Mouse (Mus musculus): ENCODE measurements around the gene Zan. TPM values are rescaled to one million over a fixed set of nuclear protein-coding genes. Genes with fewer than 3 reads are reported as not detected.

Gene Zan
- polyA plus RNA-seq, 1 experiment from 2014 or later, result 0.96 TPM

DNA sequence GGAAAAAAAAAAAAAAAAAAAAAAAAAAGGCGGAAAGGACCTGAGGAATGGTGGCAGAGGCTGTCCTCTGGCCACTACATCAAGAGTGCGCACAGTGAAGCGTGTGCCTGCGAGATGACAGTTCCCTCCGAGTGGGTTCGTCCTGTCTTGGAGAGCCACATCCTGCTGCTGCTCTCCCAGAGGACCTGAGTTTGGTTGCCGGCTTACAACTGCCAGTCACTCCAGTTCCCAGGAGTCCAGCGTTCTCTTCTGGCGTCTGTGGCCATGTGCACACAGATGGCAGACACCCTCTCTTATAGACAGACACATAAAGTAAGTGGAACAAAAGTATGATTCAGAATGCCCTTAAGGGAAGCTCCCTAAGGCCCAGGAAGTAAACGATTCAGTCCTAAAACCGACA lies 99.7 kb downstream of the Zan start:
- DNase-seq (ENCODE audit: low spot score) (no peak), ATAC-seq (ENCODE audit: low FRiP score, low TSS enrichment) (peak; percentile 19; the same call in 1 of the 2 replicates)
- Histone ChIP-seq H3K36me3 (ENCODE audit: control insufficient read depth, insufficient read depth, low read length) (peaks cover 9% of the 10 kb centered on the region), H3K9ac (ENCODE audit: low read length) (0 out of 2 replicates have a peak overlapping the region, but pooled peaks have one; percentile 27), H3K4me3 (ENCODE audit: low read depth, low read length) (0 out of 2 replicates have a peak overlapping the region, but pooled peaks have one; percentile 2), H3K4me1 (replicated peaks; ENCODE audit: control insufficient read depth, insufficient read depth) (no peaks in the 10 kb centered on the region), H3K9me3 (ENCODE audit: control insufficient read depth, low read length) (no peaks in the 10 kb centered on the region), H3K4me2 (replicated peaks; ENCODE audit: low read depth) (no peak overlapping the region; the same call in 1 of the 2 replicates), H3K27ac (replicated peaks) (no peak overlapping the region), H3K27me3 (ENCODE audit: control insufficient read depth, insufficient read depth, low read length) (no peaks in the 10 kb centered on the region)
- no peak for TF ChIP-seq CTCF (IDR thresholded peaks at IDR 0.05; ENCODE audit: low read depth)
- no peak for TF ChIP-seq EP300 (optimal IDR thresholded peaks at IDR 0.05)
- 32% methylated on average over 11 of the region's 11 CpGs for WGBS

DNA sequence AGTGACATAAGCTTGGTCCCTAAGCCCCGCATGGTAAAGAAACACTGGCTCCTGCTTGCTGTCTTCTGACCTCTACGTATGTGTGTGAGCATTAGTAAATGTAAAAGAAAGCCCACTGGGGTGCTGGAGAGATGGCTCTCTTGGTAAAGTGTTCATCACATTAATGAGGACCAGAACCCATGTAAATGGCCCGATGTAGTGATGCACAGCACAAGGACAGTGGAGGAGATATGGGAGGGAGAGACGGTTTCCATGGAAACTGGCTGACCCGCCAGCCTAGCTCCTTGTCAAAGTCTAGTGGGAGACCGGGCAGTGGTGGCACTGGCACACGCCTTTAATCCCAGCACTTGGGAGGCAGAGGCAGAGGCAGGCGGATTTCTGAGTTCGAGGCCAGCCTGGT lies 100.1 kb downstream of the Zan start:
- Histone ChIP-seq H3K9ac (ENCODE audit: low read length) (no peak overlapping the region), H3K36me3 (ENCODE audit: control insufficient read depth, insufficient read depth, low read length) (peaks cover 14% of the 10 kb centered on the region), H3K27ac (replicated peaks) (no peak overlapping the region), H3K4me2 (replicated peaks; ENCODE audit: low read depth) (no peak overlapping the region), H3K4me3 (ENCODE audit: low read depth, low read length) (no peak overlapping the region), H3K9me3 (ENCODE audit: control insufficient read depth, low read length) (no peaks in the 10 kb centered on the region), H3K27me3 (ENCODE audit: control insufficient read depth, insufficient read depth, low read length) (no peaks in the 10 kb centered on the region), H3K4me1 (replicated peaks; ENCODE audit: control insufficient read depth, insufficient read depth) (no peaks in the 10 kb centered on the region)
- no peak for TF ChIP-seq CTCF (IDR thresholded peaks at IDR 0.05; ENCODE audit: low read depth)
- TF ChIP-seq EP300 (optimal IDR thresholded peaks at IDR 0.05), result no peak
- ATAC-seq (ENCODE audit: low FRiP score, low TSS enrichment), result no peak
- no peak for DNase-seq (ENCODE audit: low spot score)
- WGBS, result 56% methylated on average over 9 of the region's 9 CpGs

DNA sequence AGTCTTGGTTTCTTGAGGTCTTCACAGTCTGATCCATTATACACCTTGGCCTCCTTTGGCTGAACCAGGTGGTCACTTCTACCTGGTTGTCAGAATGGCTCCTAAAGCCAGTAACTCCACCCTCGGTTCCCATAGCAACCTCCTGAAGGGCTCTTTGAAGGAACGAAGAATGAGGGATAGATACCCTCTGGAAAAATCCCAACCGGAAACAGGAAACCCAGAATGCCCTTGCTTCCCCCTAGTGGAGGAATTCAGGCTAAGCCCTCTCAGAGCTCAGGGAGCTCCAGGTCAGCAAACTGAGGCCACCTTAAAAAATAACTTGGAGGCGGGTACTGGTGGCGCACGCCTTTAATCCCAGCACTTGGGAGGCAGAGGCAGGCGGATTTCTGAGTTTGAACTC lies 100.7 kb downstream of the Zan start:
- TF ChIP-seq CTCF (IDR thresholded peaks at IDR 0.05; ENCODE audit: low read depth) (peak; percentile 68), EP300 (optimal IDR thresholded peaks at IDR 0.05) (no peak)
- ATAC-seq (ENCODE audit: low FRiP score, low TSS enrichment), result no peak
- Histone ChIP-seq H3K4me3 (ENCODE audit: low read depth, low read length) (no peak overlapping the region), H3K9ac (ENCODE audit: low read length) (no peak overlapping the region), H3K36me3 (ENCODE audit: control insufficient read depth, insufficient read depth, low read length) (peaks cover 16% of the 10 kb centered on the region), H3K9me3 (ENCODE audit: control insufficient read depth, low read length) (no peaks in the 10 kb centered on the region), H3K4me2 (replicated peaks; ENCODE audit: low read depth) (no peak overlapping the region), H3K4me1 (replicated peaks; ENCODE audit: control insufficient read depth, insufficient read depth) (no peaks in the 10 kb centered on the region), H3K27me3 (ENCODE audit: control insufficient read depth, insufficient read depth, low read length) (no peaks in the 10 kb centered on the region), H3K27ac (replicated peaks) (no peak overlapping the region; the same call in 1 of the 2 replicates)
- 38% methylated on average over 7 of the region's 7 CpGs for WGBS
- peak; percentile 35 for DNase-seq (ENCODE audit: low spot score)

DNA sequence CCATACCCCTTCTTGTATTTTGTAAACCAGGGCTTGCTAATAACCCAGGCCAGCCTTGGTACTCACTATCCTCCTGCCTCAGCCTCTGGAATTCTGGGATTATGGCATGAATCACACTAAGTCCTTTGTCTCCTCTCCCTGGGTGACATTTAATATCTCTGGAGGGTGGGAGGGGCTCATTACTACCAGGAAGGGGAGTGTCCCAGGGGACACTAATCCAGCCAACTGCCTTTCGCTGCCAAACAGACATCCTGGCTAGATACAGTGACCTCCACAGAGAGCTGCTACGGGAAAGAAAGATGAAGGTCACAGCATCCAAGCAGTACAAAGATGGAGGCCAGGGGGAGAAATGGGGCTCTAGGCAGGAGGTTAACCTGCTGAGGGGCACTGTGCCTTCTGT lies 101.2 kb downstream of the Zan start:
- WGBS, result 43% methylated on average over 2 of the region's 2 CpGs
- no peaks in the 10 kb centered on the region for H3K27me3 ChIP-seq (ENCODE audit: control insufficient read depth, insufficient read depth, low read length)

DNA sequence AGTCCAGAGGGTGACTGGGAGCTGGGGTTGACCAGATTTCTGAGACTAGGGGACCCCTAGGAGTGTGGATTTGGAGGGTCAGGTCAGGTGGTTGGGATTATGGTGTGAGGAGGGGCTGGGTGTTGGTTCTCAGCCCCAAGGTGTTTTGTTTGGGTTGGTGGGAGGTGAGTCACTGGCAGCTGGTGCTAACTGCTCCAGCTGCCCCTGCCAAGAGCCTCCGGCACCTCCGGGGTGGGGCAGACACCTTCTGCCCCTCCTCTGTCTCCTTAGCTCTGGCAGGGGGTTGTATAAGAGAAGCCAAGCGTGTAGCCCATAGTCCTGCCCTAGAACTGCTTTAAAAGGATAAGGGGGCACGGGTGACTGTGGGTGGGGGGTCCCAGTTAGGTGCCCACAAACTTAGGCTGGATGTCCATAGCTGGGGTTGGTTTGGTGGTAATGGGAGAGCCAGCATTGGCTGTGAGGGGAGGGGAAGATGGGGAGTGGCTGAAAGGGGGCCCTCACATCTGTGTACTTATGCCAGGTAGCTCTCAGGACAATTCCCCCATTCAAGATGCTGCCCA lies 102.3 kb downstream of the Zan start:
- DNase-seq (ENCODE audit: low spot score) (no peak), ATAC-seq (ENCODE audit: low FRiP score, low TSS enrichment) (peak; percentile 9; the same call in 1 of the 2 replicates)
- H3K9ac ChIP-seq (ENCODE audit: low read length), result no peak overlapping the region
- TF ChIP-seq EP300 (optimal IDR thresholded peaks at IDR 0.05), result no peak
- TF ChIP-seq CTCF (IDR thresholded peaks at IDR 0.05; ENCODE audit: low read depth), result no peak
- H3K27me3 ChIP-seq (ENCODE audit: control insufficient read depth, insufficient read depth, low read length), result no peaks in the 10 kb centered on the region
- no peaks in the 10 kb centered on the region for H3K9me3 ChIP-seq (ENCODE audit: control insufficient read depth, low read length)
- 55% methylated on average over 4 of the region's 4 CpGs for WGBS
- no peaks in the 10 kb centered on the region for H3K4me1 ChIP-seq (replicated peaks; ENCODE audit: control insufficient read depth, insufficient read depth)
- peaks cover 30% of the 10 kb centered on the region for H3K36me3 ChIP-seq (ENCODE audit: control insufficient read depth, insufficient read depth, low read length)
- H3K27ac ChIP-seq (replicated peaks), result no peak overlapping the region; the same call in 1 of the 2 replicates
- no peak overlapping the region for H3K4me2 ChIP-seq (replicated peaks; ENCODE audit: low read depth)
- H3K4me3 ChIP-seq (ENCODE audit: low read depth, low read length), result no peak overlapping the region

More for the DNA sequence above, 101.2 kb downstream of the Zan start:
- no peak overlapping the region; the same call in 1 of the 2 replicates for H3K27ac ChIP-seq (replicated peaks)
- TF ChIP-seq EP300 (optimal IDR thresholded peaks at IDR 0.05) (no peak), CTCF (IDR thresholded peaks at IDR 0.05; ENCODE audit: low read depth) (no peak)
- no peak overlapping the region for H3K4me3 ChIP-seq (ENCODE audit: low read depth, low read length)
- H3K36me3 ChIP-seq (ENCODE audit: control insufficient read depth, insufficient read depth, low read length), result peaks cover 22% of the 10 kb centered on the region
- H3K4me1 ChIP-seq (replicated peaks; ENCODE audit: control insufficient read depth, insufficient read depth), result no peaks in the 10 kb centered on the region
- ATAC-seq (ENCODE audit: low FRiP score, low TSS enrichment), result no peak
- H3K9ac ChIP-seq (ENCODE audit: low read length), result no peak overlapping the region
- no peak for DNase-seq (ENCODE audit: low spot score)
- H3K9me3 ChIP-seq (ENCODE audit: control insufficient read depth, low read length), result no peaks in the 10 kb centered on the region
- H3K4me2 ChIP-seq (replicated peaks; ENCODE audit: low read depth), result no peak overlapping the region

DNA sequence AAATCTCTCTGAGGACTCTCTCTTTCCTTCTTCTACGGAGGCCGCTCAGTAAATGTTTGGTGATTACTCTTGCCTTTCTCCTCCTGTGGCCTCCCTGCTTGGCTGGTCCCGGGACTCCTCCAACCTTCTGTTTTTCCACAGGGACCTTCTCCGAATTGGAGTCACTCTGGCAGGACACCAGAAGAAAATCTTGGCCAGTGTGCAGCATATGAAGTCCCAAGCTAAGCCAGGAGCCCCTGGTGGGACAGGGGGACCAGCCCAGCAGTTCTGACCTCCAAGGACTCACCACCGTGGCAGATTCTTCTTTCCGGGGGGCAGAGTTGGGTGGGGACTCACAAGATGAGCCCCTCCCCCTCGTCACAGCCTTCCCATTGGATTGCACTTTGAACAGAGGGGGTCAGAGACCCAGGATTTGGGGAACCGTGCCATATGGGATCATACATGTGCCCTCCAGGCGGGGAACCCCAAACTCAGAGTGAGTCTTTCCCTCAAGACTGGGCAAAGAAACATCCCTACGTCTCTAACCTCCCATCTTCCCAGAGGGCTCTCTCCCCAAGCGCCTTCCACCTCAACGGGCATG lies 103.4 kb downstream of the Zan start:
- Histone ChIP-seq H3K36me3 (ENCODE audit: control insufficient read depth, insufficient read depth, low read length) (peaks cover 34% of the 10 kb centered on the region), H3K27me3 (ENCODE audit: control insufficient read depth, insufficient read depth, low read length) (no peaks in the 10 kb centered on the region), H3K27ac (replicated peaks) (no peak overlapping the region), H3K9me3 (ENCODE audit: control insufficient read depth, low read length) (no peaks in the 10 kb centered on the region), H3K4me1 (replicated peaks; ENCODE audit: control insufficient read depth, insufficient read depth) (no peaks in the 10 kb centered on the region), H3K9ac (ENCODE audit: low read length) (no peak overlapping the region), H3K4me3 (ENCODE audit: low read depth, low read length) (no peak overlapping the region), H3K4me2 (replicated peaks; ENCODE audit: low read depth) (no peak overlapping the region)
- DNase-seq (ENCODE audit: low spot score), result no peak
- TF ChIP-seq EP300 (optimal IDR thresholded peaks at IDR 0.05), result no peak
- no peak for TF ChIP-seq CTCF (IDR thresholded peaks at IDR 0.05; ENCODE audit: low read depth)
- no peak for ATAC-seq (ENCODE audit: low FRiP score, low TSS enrichment)
- WGBS, result 66% methylated on average over 12 of the region's 12 CpGs

Data from stomach, postnatal 0 days (tissue).